Mouse (Mus musculus): ENCODE measurements around the gene Ykt6. TPM values are rescaled to one million over a fixed set of nuclear protein-coding genes. Genes with fewer than 3 reads are reported as not detected.
"Not testable (repeated sequence)": the region's sequence is repeated elsewhere in the genome, so short reads cannot be mapped to it uniquely, and the experiment has no call there.

The Ykt6 gene
- total and polyA plus RNA-seq, 3 experiments, result 79.8 to 117 (median 95.8) TPM

- dilution Hi-C loops (cut with MboI; ENCODE audit: extremely low pct_ligation_motif_present, extremely low pct_unique_long_range_greater_than_20kb, low sequenced_read_pairs), result no loop called here
- Histone ChIP-seq H3K27me3 (replicated peaks) (peaks cover 7% of the 10 kb centered on the region), H3K9me3 (replicated peaks; ENCODE audit: low read length) (peaks cover 2% of the 10 kb centered on the region), H3K4me1 (ENCODE audit: control insufficient read depth in 1 of 2, insufficient read depth in 2 of 2) (peaks cover 4 to 5% of the 10 kb centered on the region in 2 experiments), H3K9ac (ENCODE audit: insufficient read depth, low read depth) (no peak overlapping the region), H3K4me2 (ENCODE audit: insufficient read depth, low read depth, poor library complexity, severe bottlenecking) (no peak overlapping the region), H3K36me3 (replicated peaks in 1 of 2; ENCODE audit: control insufficient read depth in 1 of 2, insufficient read depth in 1 of 2, low read length in 1 of 2) (no peaks in the 10 kb centered on the region), H3K4me3 (replicated peaks in 1 of 3; ENCODE audit: low read depth in 2 of 3, low read length in 2 of 3, poor library complexity in 1 of 3) (no peak overlapping the region), H3K79me2 (replicated peaks; ENCODE audit: control insufficient read depth, extremely low read depth, insufficient read depth, poor library complexity, severe bottlenecking) (no peaks in the 10 kb centered on the region), H3K27ac (ENCODE audit: insufficient read depth, low read depth) (no peak overlapping the region)
- no peak for DNase-seq (ENCODE audit: extremely low read depth)
- TF ChIP-seq IRF4 (IDR thresholded peaks at IDR 0.05; ENCODE audit: low read depth, low read length) (peak; percentile 22; the same call in 1 of the 2 replicates), BHLHE40 (IDR thresholded peaks at IDR 0.05; ENCODE audit: low read depth, low read length) (peak; percentile 74), CHD1 (IDR thresholded peaks at IDR 0.05; ENCODE audit: low read depth, low read length) (no peak), TBP (conservative IDR thresholded peaks at IDR 0.05; ENCODE audit: low read depth, low read length) (no peak)
- in situ Hi-C loops (cut with MboI; ENCODE audit: low pct_ligation_motif_present, low pct_unique_long_range_greater_than_20kb, low sequenced_read_pairs), result no loop called here
Observed at GRCm38 (mm10) chr11:5930578-5930977, 24.9 kb upstream of the Ykt6 start.

DNA sequence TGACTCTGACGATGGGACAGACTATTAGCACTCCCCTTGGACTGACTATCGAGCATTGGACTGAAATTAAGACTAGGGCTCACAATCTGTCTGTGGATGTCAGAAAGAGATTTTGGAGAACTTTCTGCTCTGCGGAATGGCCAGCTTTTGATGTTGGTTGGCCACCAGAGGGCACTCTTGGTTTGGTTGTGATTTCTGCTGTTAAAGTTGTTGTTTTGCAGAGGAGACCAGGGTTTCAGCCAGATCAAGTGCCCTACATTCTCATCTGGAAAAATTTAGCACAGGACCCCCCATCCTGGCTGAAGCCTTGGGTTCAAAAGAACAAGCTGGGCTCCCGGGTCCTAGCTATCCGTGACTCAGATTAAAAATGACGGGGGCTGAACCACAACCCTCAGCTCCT, 23.5 kb upstream of the Ykt6 start:
- H3K27ac ChIP-seq (ENCODE audit: insufficient read depth, low read depth); in situ Hi-C loops (cut with MboI; ENCODE audit: low pct_ligation_motif_present, low pct_unique_long_range_greater_than_20kb, low sequenced_read_pairs); dilution Hi-C loops (cut with MboI; ENCODE audit: extremely low pct_ligation_motif_present, extremely low pct_unique_long_range_greater_than_20kb, low sequenced_read_pairs); H3K4me1 ChIP-seq (ENCODE audit: control insufficient read depth in 1 of 2, insufficient read depth in 2 of 2); H3K79me2 ChIP-seq (replicated peaks; ENCODE audit: control insufficient read depth, extremely low read depth, insufficient read depth, poor library complexity, severe bottlenecking); H3K4me2 ChIP-seq (ENCODE audit: insufficient read depth, low read depth, poor library complexity, severe bottlenecking); H3K9me3 ChIP-seq (replicated peaks; ENCODE audit: low read length); H3K9ac ChIP-seq (ENCODE audit: insufficient read depth, low read depth); H3K36me3 ChIP-seq (replicated peaks in 1 of 2; ENCODE audit: control insufficient read depth in 1 of 2, insufficient read depth in 1 of 2, low read length in 1 of 2); H3K4me3 ChIP-seq (replicated peaks in 1 of 3; ENCODE audit: low read depth in 2 of 3, low read length in 2 of 3, poor library complexity in 1 of 3); H3K27me3 ChIP-seq (replicated peaks): not testable (repeated sequence)
- peak; percentile 57 for TF ChIP-seq SMC3 (IDR thresholded peaks at IDR 0.05; ENCODE audit: low read depth, low read length)
- TF ChIP-seq CTCF (conservative IDR thresholded peaks at IDR 0.05 in 1 of 2, IDR thresholded peaks at IDR 0.05 in 1 of 2; ENCODE audit: low read depth in 2 of 2, low read length in 2 of 2), result peak; percentile 42 to 68; a peak in 3 of 4 replicates
- TF ChIP-seq RAD21 (IDR thresholded peaks at IDR 0.05; ENCODE audit: low read depth, low read length), result peak; percentile 60
- DNase-seq (ENCODE audit: extremely low read depth), result peak; percentile 49

DNA sequence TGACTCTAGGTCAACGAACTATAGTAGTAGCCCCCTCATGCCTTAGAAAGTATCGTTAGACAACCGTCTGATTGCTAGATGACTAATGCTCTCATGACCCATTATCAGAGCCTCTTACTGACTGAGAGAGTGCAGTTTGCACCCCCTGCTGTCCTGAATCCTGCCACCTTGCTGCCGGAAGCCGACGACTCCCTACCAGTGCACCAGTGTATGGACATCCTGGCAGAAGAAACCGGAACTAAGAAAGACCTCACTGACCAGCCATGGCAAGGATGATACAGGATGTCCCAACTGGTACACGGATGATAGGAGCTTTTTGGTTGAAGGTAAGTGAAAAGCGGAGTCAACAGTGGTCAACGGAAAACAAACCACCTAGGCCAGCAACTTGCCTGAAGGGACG, 21.0 kb upstream of the Ykt6 start:
- H3K4me1 ChIP-seq (ENCODE audit: control insufficient read depth in 1 of 2, insufficient read depth in 2 of 2); DNase-seq (ENCODE audit: extremely low read depth); H3K27ac ChIP-seq (ENCODE audit: insufficient read depth, low read depth); H3K4me3 ChIP-seq (replicated peaks in 1 of 3; ENCODE audit: low read depth in 2 of 3, low read length in 2 of 3, poor library complexity in 1 of 3); H3K9ac ChIP-seq (ENCODE audit: insufficient read depth, low read depth); H3K36me3 ChIP-seq (replicated peaks in 1 of 2; ENCODE audit: control insufficient read depth in 1 of 2, insufficient read depth in 1 of 2, low read length in 1 of 2); H3K9me3 ChIP-seq (replicated peaks; ENCODE audit: low read length); H3K79me2 ChIP-seq (replicated peaks; ENCODE audit: control insufficient read depth, extremely low read depth, insufficient read depth, poor library complexity, severe bottlenecking); H3K27me3 ChIP-seq (replicated peaks); dilution Hi-C loops (cut with MboI; ENCODE audit: extremely low pct_ligation_motif_present, extremely low pct_unique_long_range_greater_than_20kb, low sequenced_read_pairs); in situ Hi-C loops (cut with MboI; ENCODE audit: low pct_ligation_motif_present, low pct_unique_long_range_greater_than_20kb, low sequenced_read_pairs); H3K4me2 ChIP-seq (ENCODE audit: insufficient read depth, low read depth, poor library complexity, severe bottlenecking): not testable (repeated sequence)

DNA sequence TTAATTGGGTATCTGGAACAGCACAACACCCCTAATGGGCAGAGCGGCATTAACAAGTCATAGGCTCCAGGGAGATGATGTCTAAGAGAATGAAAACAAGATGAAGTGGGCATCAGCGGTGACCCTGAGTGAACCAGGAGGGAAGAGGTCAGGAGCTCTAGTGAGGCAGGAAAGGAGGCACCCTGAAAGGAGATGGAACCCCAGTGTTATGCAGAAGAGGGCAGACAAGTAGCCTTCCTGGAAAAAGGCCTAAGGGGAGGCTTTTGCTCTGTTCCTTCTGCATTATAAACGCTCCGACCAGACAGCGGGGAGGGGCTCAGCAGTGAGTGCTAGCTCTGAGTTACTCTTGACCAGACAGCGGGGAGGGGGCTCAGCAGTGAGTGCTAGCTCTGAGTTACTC, 12.5 kb upstream of the Ykt6 start:
- Histone ChIP-seq H3K27me3 (replicated peaks) (peaks cover 5% of the 10 kb centered on the region), H3K36me3 (replicated peaks in 1 of 2; ENCODE audit: control insufficient read depth in 1 of 2, insufficient read depth in 1 of 2, low read length in 1 of 2) (no peaks in the 10 kb centered on the region), H3K4me3 (replicated peaks in 1 of 3; ENCODE audit: low read depth in 2 of 3, low read length in 2 of 3, poor library complexity in 1 of 3) (no peak overlapping the region), H3K79me2 (replicated peaks; ENCODE audit: control insufficient read depth, extremely low read depth, insufficient read depth, poor library complexity, severe bottlenecking) (no peaks in the 10 kb centered on the region), H3K9ac (ENCODE audit: insufficient read depth, low read depth) (no peak overlapping the region), H3K9me3 (replicated peaks; ENCODE audit: low read length) (peaks cover 4% of the 10 kb centered on the region), H3K4me1 (ENCODE audit: control insufficient read depth in 1 of 2, insufficient read depth in 2 of 2) (peaks cover 0 to 10% of the 10 kb centered on the region in 2 experiments; a peak in 3 of 4 replicates), H3K27ac (ENCODE audit: insufficient read depth, low read depth) (no peak overlapping the region), H3K4me2 (ENCODE audit: insufficient read depth, low read depth, poor library complexity, severe bottlenecking) (no peak overlapping the region)
- dilution Hi-C loops (cut with MboI; ENCODE audit: extremely low pct_ligation_motif_present, extremely low pct_unique_long_range_greater_than_20kb, low sequenced_read_pairs) (no loop called here), in situ Hi-C loops (cut with MboI; ENCODE audit: low pct_ligation_motif_present, low pct_unique_long_range_greater_than_20kb, low sequenced_read_pairs) (no loop called here)
- no peak for TF ChIP-seq UBTF (IDR thresholded peaks at IDR 0.05; ENCODE audit: low read depth, low read length)
- no peak for TF ChIP-seq NELFE (IDR thresholded peaks at IDR 0.05; ENCODE audit: low read depth, low read length)
- TF ChIP-seq CHD2 (IDR thresholded peaks at IDR 0.05; ENCODE audit: low read length), result no peak
- TF ChIP-seq GABPA (IDR thresholded peaks at IDR 0.05; ENCODE audit: insufficient replicate concordance, low read depth, low read length), result no peak
- TF ChIP-seq USF2 (conservative IDR thresholded peaks at IDR 0.05; ENCODE audit: low read depth, low read length), result no peak
- no peak for TF ChIP-seq BHLHE40 (IDR thresholded peaks at IDR 0.05; ENCODE audit: low read depth, low read length)
- no peak for TF ChIP-seq POLR2A (IDR thresholded peaks at IDR 0.05; ENCODE audit: low read depth, low read length)
- no peak for TF ChIP-seq EP300 (IDR thresholded peaks at IDR 0.05; ENCODE audit: low read length)
- TF ChIP-seq JUN (IDR thresholded peaks at IDR 0.05; ENCODE audit: insufficient read depth, low read depth, low read length), result no peak
- TF ChIP-seq ELF1 (IDR thresholded peaks at IDR 0.05; ENCODE audit: low read depth, low read length), result no peak
- TF ChIP-seq E2F4 (IDR thresholded peaks at IDR 0.05; ENCODE audit: insufficient replicate concordance, low read depth, low read length), result no peak
- TF ChIP-seq MAZ (IDR thresholded peaks at IDR 0.05; ENCODE audit: low read depth, low read length), result no peak
- no peak for TF ChIP-seq ETS1 (conservative IDR thresholded peaks at IDR 0.05; ENCODE audit: low read depth, low read length)
- no peak for TF ChIP-seq ZKSCAN1 (IDR thresholded peaks at IDR 0.05; ENCODE audit: borderline replicate concordance, low read depth, low read length)
- no peak for DNase-seq (ENCODE audit: extremely low read depth)
